Mouse (Mus musculus): ENCODE results near the gene C730034F03Rik.
A peak's percentile ranks its signal among the peaks of the same experiment; 100 is the strongest.

- TF ChIP-seq POLR2A (IDR thresholded peaks at IDR 0.05; ENCODE audit: control insufficient read depth, low read depth, low read length) = peak; percentile 75
- TF ChIP-seq CTCF (IDR thresholded peaks at IDR 0.05; ENCODE audit: control insufficient read depth, insufficient read depth, insufficient replicate concordance, low read depth, low read length) = no peak
Measured at GRCm38 (mm10) chr15:89429352-89430221, at the start of gene C730034F03Rik, which contains the start of the genes Gm44502 and Chkb.

Data from testis, adult 2 months (tissue).